Mouse (Mus musculus): ENCODE measurements around the gene Ccdc9b. TPM values are rescaled to one million over a fixed set of nuclear protein-coding genes. Genes with fewer than 3 reads are reported as not detected.

Ccdc9b gene
- polyA plus RNA-seq (2012; rRNA removed), result 7.4 and 7.8 TPM in 2 replicates

DNA sequence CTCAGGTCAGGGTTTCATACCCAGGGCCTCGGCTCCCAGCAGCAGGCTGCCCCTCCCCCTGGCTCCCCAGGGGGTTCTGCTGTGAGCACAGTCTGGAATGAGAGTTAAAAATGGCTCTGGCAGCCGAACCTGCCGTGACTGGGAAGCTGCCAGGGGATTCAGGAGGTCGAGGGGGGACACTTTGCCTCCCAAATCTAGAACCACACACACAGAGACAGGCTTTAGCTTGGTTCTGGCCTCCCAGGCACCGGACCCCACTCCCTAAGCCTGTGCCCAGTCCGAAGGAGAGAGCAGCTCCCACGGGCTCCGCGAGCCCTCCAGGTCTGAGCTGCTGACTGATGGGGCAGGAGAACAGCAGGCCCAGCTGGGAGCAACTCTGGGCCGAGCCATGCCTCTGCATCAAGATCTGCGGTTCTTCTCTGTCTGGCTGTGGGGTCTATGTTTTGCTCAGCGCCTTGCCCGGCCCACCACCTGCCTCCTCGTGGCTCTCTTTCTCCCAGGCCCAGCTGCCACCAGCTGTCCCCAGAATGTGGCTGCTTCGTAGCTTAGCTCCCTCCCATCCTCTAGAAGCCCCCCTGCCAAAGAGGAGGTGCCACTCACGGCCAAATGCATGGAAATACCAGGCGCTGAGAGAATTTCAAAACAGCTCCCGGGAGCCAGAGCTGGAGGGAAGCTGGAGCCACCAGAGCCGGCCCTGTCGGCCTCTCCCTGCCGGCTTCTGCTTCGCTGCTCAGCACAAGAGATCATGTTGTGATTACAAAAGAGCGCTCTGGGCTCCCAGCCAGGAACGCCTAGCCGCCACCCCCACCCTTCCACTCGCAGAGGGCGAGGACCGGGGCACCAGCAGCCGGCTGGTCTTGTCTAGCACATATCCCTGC lies at the start of gene Ccdc9b:
Gene Ccdc9b, minus strand, starts transcription at position 756 of the 878 bp plus-strand sequence.

DNA sequence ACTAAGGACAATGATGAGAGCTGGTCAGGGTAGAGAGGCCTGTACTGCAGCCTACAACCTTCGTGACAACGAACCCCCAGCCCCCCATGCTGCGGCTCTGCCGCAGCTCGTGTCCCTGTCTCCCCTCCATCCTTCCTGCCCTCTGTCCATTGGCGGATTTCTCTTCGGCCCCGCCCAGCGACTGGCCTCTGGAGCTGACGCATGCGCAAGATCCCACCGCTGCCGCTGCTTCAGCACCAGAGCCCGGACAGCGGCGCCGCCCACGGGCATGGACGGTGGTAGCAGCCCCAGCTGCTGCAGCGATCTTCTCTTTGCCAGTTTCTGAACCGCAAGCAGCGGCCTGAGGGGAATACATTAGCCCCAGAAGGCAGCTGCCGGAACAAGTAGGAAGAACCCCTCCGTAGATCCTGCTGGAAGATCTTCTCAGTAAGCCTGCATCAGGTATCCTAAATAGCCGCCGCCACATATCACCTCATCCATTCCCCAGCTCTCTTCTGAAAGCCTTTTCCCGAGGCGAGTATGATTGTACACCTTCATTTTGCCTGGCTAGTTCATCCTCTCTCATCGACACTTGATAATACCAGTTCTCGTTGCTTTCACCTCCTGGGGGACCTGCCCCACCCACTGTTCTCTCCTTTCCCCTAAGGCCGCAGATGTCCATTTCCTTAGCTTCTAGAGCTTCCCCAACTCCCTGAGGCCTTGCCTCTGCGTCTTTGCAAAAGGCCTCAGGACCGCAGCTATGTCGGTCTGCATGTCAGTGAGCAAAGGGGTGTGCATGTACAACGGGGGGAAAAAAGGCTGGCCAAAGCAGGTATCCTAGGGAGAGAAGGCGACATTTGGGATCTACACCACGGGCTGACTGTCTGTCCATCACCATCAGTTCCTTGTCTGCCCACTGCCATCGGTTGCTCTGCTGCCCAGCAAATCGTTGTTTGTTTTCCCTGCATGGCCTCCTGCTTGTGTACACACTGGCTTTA lies 17.3 kb upstream of the Ccdc9b start, which contains the start of gene Disp2:
Gene Disp2, plus strand, starts transcription at position 216 of the 977 bp plus-strand sequence.

DNA sequence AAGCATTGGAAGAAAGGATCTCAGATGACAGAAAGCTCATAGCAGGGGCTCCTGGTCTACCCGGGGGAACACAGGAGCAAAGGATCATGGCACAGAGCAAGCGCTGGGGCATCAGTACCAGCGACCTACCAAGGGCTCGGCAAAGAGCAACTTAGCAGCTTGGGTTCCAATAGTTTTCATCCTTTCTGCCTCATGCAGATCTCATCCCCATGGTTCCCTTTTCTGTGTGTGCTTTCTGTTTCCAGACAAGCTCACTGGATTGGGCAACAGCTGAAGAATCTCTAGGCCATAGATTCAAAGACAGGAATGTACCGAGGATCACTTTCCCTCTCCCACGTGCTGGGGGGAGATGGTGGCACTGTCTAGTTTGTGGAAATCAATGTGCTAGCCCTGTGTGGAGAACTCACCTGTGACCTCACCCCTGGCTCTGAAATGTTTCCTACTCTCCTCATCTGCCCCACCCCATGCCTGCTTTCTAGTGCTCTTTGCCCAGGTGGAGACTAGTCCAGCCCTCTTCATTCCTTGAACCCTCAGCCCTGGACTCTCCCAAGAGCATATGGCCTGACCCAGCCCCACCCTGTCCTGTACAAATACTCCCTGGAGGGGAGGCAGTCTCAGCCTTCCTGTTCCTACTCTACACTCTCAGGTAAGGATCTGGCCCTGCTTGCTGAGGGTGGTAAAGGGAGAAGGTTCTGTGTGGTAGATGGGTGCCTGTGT lies 9.9 kb upstream of the Ccdc9b start, which contains the start of gene Phgr1:
Gene Phgr1, plus strand, starts transcription at position 612 of the 717 bp plus-strand sequence.

DNA sequence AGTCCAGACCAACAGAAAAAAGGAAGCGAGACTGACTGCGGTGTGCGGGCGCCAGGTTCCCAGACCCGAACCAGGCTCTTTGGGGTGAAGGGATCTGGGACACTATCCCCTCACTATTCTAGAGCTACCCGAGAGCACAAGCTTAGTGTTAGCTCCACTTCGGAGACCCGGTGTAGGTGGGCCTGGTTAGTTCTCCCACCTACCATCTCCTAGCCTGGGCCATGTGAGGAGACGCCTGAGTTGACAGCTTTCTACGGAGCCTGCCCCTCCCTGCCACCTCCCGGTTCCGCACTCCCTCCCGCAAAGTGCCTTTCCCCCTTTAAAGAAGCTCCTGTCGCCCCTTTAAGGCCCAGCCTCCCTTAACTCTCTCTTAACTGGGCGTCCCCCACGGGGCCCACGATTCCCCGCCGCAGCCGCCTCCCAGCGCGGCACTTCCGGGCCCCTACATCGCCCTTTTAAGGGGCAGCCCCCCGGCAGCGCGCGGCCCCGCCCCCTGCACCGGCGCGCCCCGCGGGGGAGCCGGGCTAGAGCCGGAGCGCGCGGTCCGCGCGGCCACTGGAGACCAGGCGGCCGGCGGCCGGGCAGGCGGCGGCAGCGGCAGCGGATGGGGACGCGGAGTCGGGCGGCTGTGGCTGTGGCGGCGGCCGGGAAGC lies 17.1 kb downstream of the Ccdc9b start, which contains the start of gene Inafm2:
Gene Inafm2, plus strand, starts transcription at position 527 of the 653 bp plus-strand sequence.

DNA sequence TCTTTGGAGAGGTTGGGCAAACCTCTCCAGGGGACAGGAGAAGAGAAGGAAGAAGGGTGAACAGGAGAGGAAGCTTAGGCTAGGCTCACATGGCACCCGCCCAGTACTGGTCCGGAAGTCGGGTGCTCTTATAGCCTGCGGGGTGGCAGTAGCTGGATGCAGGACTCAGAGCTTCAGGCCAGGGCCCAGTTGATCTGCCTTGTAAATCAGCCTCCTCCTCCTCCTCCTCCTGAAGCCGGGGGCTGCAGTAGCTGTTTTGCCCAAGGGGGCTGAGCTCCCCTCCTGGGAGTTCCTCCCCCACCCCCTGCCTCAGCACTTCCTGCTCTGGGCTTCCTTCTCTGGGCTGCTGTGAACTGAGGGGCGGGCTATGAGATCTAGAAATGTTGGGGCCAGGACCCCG lies 34.1 kb downstream of the Ccdc9b start, which contains the start of gene Plcb2:
Gene Plcb2, minus strand, starts transcription at position 102 of the 400 bp plus-strand sequence.

Other genes starting within 250 kb of the Ccdc9b start
- gene Bmf, start 213.0 kb downstream of the Ccdc9b start, polyA plus RNA-seq (2012; rRNA removed), result 32.2 and 42.6 TPM in 2 replicates
- 8.1 and 11.8 TPM in 2 replicates for gene Bub1b, start 164.4 kb downstream of the Ccdc9b start, polyA plus RNA-seq (2012; rRNA removed)
- 19.6 and 23.0 TPM in 2 replicates for gene Pak6, start 99.4 kb downstream of the Ccdc9b start, polyA plus RNA-seq (2012; rRNA removed)
- gene Ankrd63, start 58.7 kb downstream of the Ccdc9b start, polyA plus RNA-seq (2012; rRNA removed), result 10.0 and 10.1 TPM in 2 replicates
- gene Plcb2, start 34.2 kb downstream of the Ccdc9b start, polyA plus RNA-seq (2012; rRNA removed), result 4.2 and 8.4 TPM in 2 replicates
- 17.2 and 23.9 TPM in 2 replicates for gene Inafm2, start 16.9 kb downstream of the Ccdc9b start, polyA plus RNA-seq (2012; rRNA removed)
- gene Phgr1, start 10.1 kb upstream of the Ccdc9b start, polyA plus RNA-seq (2012; rRNA removed), result 0.70 and 1.0 TPM in 2 replicates
- gene Disp2, start 17.1 kb upstream of the Ccdc9b start, polyA plus RNA-seq (2012; rRNA removed), result 0.61 TPM in 2 replicates
- gene Knstrn, start 51.3 kb upstream of the Ccdc9b start, polyA plus RNA-seq (2012; rRNA removed), result 3.9 and 6.0 TPM in 2 replicates
- 84.6 and 103 TPM in 2 replicates for gene Ivd, start 99.3 kb upstream of the Ccdc9b start, polyA plus RNA-seq (2012; rRNA removed)
- 31.7 and 39.7 TPM in 2 replicates for gene Bahd1, start 137.7 kb upstream of the Ccdc9b start, polyA plus RNA-seq (2012; rRNA removed)
- 31.2 and 33.1 TPM in 2 replicates for gene Chst14, start 163.8 kb upstream of the Ccdc9b start, polyA plus RNA-seq (2012; rRNA removed)